Mouse (Mus musculus): ENCODE measurements around the gene B230217C12Rik.
"Not testable (repeated sequence)": the region's sequence is repeated elsewhere in the genome, so short reads cannot be mapped to it uniquely, and the experiment has no call there.

Gene B230217C12Rik

GRCm38 (mm10) chr11:97824168-97824567, 16.4 kb upstream of the B230217C12Rik start:
- CTCF ChIA-PET: no interaction called here

- CTCF ChIA-PET: no interaction called here
Observed at GRCm38 (mm10) chr11:97824895-97825294, 15.7 kb upstream of the B230217C12Rik start.

GRCm38 (mm10) chr11:97825295-97825694, 15.3 kb upstream of the B230217C12Rik start:
- CTCF ChIA-PET: no interaction called here

GRCm38 (mm10) chr11:97825971-97826370, 14.6 kb upstream of the B230217C12Rik start:
- CTCF ChIA-PET: no interaction called here

- CTCF ChIA-PET: no interaction called here
Observed at GRCm38 (mm10) chr11:97826414-97826813, 14.2 kb upstream of the B230217C12Rik start.

GRCm38 (mm10) chr11:97827654-97828053, 12.9 kb upstream of the B230217C12Rik start:
- CTCF ChIA-PET: interaction anchor here (0.6 kb wide), 1 partner anchor 34 kb away, joined by 5 read pairs; no protein-coding TSS in a partner anchor

- CTCF ChIA-PET: no interaction called here
Observed at GRCm38 (mm10) chr11:97829365-97829764, 11.2 kb upstream of the B230217C12Rik start.

GRCm38 (mm10) chr11:97829913-97830476, 10.6 kb upstream of the B230217C12Rik start:
- CTCF ChIA-PET: no interaction called here

GRCm38 (mm10) chr11:97830501-97830900, 10.1 kb upstream of the B230217C12Rik start:
- CTCF ChIA-PET: no interaction called here

GRCm38 (mm10) chr11:97832001-97832400, 8.6 kb upstream of the B230217C12Rik start:
- CTCF ChIA-PET: no interaction called here

- CTCF ChIA-PET: interaction anchor here (0.9 kb wide), 1 partner anchor 75 kb away, joined by 3 read pairs; no protein-coding TSS in a partner anchor
Observed at GRCm38 (mm10) chr11:97833352-97833751, 7.2 kb upstream of the B230217C12Rik start.

GRCm38 (mm10) chr11:97836541-97836940, 4.0 kb upstream of the B230217C12Rik start:
- CTCF ChIA-PET: no interaction called here

- CTCF ChIA-PET: not testable (repeated sequence)
Observed at GRCm38 (mm10) chr11:97837051-97837450, 3.5 kb upstream of the B230217C12Rik start.

GRCm38 (mm10) chr11:97837641-97838149, 2.9 kb upstream of the B230217C12Rik start:
- CTCF ChIA-PET: no interaction called here

- CTCF ChIA-PET: interaction anchor here (0.7 kb wide), 1 partner anchor 162 kb away, joined by 5 read pairs; no protein-coding TSS in a partner anchor
Observed at GRCm38 (mm10) chr11:97838779-97839440, 1.7 kb upstream of the B230217C12Rik start.

- CTCF ChIA-PET: no interaction called here
Observed at GRCm38 (mm10) chr11:97839441-97840134, 992 bp upstream of the B230217C12Rik start.

GRCm38 (mm10) chr11:97840135-97840490, 467 bp upstream of the B230217C12Rik start:
- CTCF ChIA-PET: no interaction called here

- CTCF ChIA-PET: interaction anchor here (0.9 kb wide), 1 partner anchor 47 kb away, joined by 3 read pairs; no protein-coding TSS in a partner anchor
Observed at GRCm38 (mm10) chr11:97840991-97841661, 546 bp downstream of the B230217C12Rik start.

- CTCF ChIA-PET: no interaction called here
Observed at GRCm38 (mm10) chr11:97842001-97842400, 1.4 kb downstream of the B230217C12Rik start.

GRCm38 (mm10) chr11:97850367-97850766, 9.8 kb downstream of the B230217C12Rik start:
- CTCF ChIA-PET: interaction anchor here (1.0 kb wide), 1 partner anchor 9 kb away, joined by 3 read pairs; no protein-coding TSS in a partner anchor

GRCm38 (mm10) chr11:97851601-97852000, 11.0 kb downstream of the B230217C12Rik start:
- CTCF ChIA-PET: no interaction called here

GRCm38 (mm10) chr11:97855473-97855872, 14.9 kb downstream of the B230217C12Rik start:
- CTCF ChIA-PET: no interaction called here
